Mouse (Mus musculus) G1E (cell line): Measurements from ENCODE around the gene Tspan31.

Source experiments
- CTCF ChIP-seq: IDR thresholded peaks from 2 replicates; pipeline ENCODE4 v1.5.1; 2012; ENCODE audit warnings: low read depth, low read length, inconsistent platforms, mixed read lengths
- GATA1 ChIP-seq: IDR thresholded peaks from 2 replicates; pipeline ENCODE4 v1.6.1; 2012; ENCODE audit warnings: borderline replicate concordance, low read length, inconsistent platforms, mixed read lengths
- POLR2AphosphoS5 ChIP-seq: IDR thresholded peaks from 2 replicates; pipeline ENCODE4 v1.6.1; 2012; ENCODE audit warnings: low read depth, low read length, inconsistent platforms; ENCODE audit not compliant: insufficient replicate concordance

DNA sequence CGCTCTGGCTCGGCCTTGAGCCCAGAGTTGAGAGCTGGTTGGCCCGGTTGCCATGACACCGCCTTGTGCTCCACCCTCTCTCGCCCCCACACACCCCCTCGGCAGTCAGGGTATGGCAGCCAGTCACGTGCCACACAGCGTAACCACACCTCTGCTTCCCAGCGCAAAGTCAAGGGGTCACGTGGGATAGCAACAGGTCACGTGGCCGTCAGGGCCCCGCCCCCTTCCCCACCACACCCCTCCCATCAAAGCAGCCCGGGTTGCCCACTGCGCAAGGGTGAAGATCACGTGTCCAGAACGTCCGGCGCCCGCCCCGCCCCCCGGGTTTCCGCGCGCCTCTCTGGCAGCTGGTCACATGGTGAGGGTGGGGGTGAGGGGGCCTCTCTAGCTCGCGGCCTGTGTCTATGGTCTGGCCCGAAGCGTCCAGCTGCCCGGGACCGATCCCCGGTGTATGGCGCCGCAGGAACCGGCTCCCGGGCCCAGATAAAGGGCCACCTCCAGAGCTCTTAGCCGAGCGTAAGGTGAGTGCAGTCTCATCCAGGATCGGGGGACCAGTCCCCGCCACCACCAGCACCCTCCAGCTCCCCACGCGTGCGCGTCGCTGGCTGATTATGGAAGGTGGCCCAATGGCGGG, 6.7 kb downstream of the Tspan31 start, which contains the start of gene Cdk4:
- TF ChIP-seq GATA1 (no peak), CTCF (no peak), POLR2AphosphoS5 (no peak)
